Mouse (Mus musculus) cerebellum, postnatal 36 days (tissue): ENCODE results near the gene Apopt1.
A peak's percentile ranks its signal among the peaks of the same experiment; 100 is the strongest.

Experiments used
- DNase-seq, 2 experiments: peaks; one replicate each; pipeline ENCODE4 v3.0.0; 2021 to 2022; ENCODE audit warnings: mixed read lengths in 2 of 2

Gene Apopt1

GRCm38 (mm10) chr12:111777919-111778318 is 64.9 kb downstream of the Apopt1 start:
- no peak for DNase-seq

DNA sequence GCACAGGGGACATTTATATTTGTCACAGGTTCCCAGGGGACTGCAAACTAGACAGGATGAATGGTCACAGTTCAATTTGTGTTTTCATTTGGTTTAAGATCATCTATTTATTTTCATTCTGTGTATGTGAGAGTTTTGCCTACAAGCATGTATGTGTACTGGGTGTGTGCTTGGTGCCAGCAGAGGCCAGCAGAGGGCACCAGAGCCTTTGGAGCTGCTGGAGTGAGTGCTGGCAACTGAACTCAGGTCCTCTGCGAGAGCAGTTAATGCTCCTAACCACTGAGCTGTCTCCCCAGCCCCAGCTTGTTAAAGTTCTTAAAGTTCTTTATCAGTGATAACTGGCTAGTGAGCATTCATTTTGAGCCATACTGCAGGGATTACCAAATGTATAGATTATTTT is 66.5 kb downstream of the Apopt1 start:
- DNase-seq: no peak

DNA sequence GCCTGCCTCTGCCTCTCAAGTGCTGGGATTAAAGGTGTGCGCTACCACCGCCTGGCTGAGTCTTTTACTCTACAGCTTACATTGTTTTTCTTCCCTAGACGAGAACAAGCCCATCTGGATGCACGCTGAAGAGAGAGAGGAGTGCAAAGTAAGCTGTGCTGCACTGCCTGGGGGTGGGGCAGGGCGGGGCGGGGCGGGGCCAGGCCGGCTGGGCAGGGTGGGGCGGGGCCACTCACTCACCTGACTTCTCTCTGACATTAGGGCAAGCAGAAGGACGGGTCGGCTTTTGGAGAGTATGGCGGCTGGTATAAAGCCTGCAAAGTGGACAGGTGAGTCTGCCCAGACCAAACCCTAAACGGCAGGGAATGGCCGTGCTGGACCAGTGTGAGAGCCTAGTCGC is 72.1 kb downstream of the Apopt1 start:
- no peak for DNase-seq

DNA sequence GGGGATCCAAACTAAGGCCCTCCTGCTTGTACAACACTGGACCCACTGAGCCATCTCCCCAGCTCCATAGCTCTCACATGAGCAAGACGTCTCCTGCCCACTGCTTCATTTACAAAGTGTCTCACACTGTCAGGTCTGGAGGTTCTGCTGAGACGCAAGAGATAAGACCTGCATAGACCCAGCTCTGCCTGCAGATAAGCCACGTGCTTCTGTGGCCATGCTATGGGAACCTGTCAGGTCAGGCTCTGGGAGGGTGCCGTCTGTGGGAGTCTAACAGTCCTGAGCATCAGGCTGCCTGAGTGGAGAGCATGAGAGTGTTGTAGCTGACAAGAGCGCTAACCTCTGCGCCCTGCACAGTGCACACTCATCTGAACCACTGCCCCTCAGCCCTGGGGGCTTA is 74.0 kb downstream of the Apopt1 start:
- no peak for DNase-seq

- no peak for DNase-seq
These were observed 77.0 kb downstream of the Apopt1 start for GRCm38 (mm10) chr12:111790090-111790489.

- no peak for DNase-seq
These were observed 77.6 kb downstream of the Apopt1 start for GRCm38 (mm10) chr12:111790631-111791030.

GRCm38 (mm10) chr12:111791474-111792104 is 78.5 kb downstream of the Apopt1 start:
- no peak for DNase-seq

DNA sequence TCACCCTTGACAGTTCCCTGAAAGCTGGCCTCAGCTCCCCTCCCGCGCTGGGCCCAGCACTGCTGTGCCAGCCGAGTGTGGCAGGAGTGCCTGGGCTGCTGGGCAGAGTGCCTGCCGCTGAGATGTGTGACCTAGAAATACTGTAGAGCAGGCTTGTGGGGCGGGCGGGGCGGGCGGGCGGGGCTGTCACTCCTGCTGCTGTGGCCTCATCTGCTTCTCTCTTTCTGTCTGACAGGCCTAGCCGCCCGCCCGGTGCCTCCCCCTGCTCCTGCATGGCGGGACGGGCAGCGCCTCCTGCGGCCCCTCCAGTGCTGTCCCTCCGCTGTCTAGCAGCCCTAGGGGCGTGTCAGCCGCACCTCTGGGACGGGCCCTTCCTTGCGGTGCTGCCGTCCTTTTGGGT is 81.0 kb downstream of the Apopt1 start:
- peak; percentile 49 to 57 for DNase-seq

GRCm38 (mm10) chr12:111794526-111795179 is 81.6 kb downstream of the Apopt1 start:
- DNase-seq: no peak

GRCm38 (mm10) chr12:111795180-111795895 is 82.3 kb downstream of the Apopt1 start:
- peak; percentile 64 to 66 for DNase-seq

DNA sequence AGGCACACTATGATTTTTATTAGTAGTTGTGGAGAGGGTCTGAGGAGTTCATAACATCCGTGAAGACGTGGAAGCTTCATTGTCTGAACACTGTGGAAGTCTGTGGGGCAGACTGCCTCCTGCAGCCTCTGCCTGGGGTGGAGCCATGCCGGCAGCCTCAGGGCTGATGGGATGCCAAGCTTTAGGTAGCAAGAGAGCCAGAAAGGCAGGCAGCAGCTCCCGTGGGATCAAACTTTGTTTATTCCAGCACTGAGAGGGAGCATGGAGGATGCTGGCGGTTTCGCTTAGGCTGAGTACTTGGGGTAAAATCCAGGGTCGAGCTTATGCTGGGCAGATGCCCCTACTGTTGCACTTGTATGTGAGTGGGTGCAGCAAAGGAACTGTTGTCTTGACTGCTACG is 84.2 kb downstream of the Apopt1 start:
- DNase-seq: no peak

- DNase-seq: no peak
These were observed 85.4 kb downstream of the Apopt1 start for GRCm38 (mm10) chr12:111798493-111798892.

- no peak for DNase-seq
These were observed 87.6 kb downstream of the Apopt1 start for GRCm38 (mm10) chr12:111800459-111801183.

DNA sequence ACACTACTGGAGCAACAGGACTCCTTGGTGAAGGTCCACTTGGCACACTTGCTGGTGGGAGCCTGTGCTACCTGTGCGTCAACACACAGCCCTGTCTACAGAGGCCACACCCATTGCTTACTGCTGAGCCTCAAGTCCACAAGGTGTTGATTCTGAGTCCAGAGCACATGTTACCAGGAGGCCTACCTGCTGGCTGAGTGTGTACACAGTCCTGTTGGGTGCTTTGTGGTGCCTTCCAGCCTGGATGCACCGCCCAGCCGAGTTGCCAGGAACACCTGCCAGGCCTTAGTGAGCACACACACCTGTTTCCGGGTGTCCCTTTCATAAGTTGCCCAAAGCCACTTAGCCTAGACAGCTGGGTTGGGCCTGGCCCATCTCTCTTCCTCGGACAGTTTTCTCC is 90.5 kb downstream of the Apopt1 start:
- DNase-seq: no peak
